Mouse (Mus musculus): ENCODE data around the gene Kcnk16. TPM values are rescaled to one million over a fixed set of nuclear protein-coding genes. Genes with fewer than 3 reads are reported as not detected.
"Not testable (repeated sequence)": the region's sequence is repeated elsewhere in the genome, so short reads cannot be mapped to it uniquely, and the experiment has no call there.

The Kcnk16 gene
- not detected in 2 replicates for polyA plus RNA-seq (2012; rRNA removed)

DNA sequence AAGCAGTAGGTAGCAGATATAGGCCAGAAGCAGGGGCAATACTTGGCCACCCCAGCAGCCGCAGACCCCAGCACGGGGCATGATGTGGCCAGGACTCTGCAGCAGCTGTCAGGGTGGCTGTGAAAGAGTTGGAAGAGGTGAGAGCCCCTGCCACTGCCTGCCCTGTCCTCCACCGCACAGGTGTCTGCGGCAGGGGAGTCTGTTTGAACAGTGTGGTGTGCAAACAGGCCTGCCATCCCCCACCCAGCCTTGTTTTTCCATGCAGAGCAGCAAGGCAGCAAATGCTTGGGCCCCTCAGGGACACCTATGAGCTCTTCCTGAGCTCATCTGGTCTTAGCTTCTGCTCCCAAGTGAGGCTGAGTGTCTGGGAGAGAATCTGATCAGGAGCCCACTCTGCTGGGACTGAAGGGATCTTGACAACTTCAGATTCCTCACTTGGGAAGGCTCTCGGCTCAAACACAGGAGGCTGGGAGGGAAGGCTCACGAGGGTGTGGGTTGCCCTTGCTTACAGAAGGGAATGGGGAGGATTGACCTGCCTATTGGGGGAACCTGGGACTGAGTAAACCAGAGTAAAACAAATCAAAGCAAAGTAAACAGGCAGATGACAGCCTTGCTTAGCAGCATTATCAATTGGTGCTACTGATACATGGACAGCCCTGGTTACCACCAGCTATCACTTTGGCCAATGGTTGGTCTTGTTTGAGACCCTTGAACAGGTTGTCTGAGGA lies at the start of gene Kcnk16:
Kcnk16 (minus strand) TSS at position 118 of the 728 bp plus-strand sequence.
- Histone ChIP-seq H3K4me1 (ENCODE audit: control insufficient read depth, insufficient read depth, low read length) (no peaks in the 10 kb centered on the region), H3K4me3 (replicated peaks; ENCODE audit: insufficient read depth, low read depth, low read length) (no peak within 1 kb of the TSS), H3K27me3 (ENCODE audit: control insufficient read depth, insufficient read depth, low read length) (no peaks in the 10 kb centered on the region), H3K27ac (ENCODE audit: insufficient read depth, low read length) (no peak within 1 kb of the TSS)
- TF ChIP-seq CTCF (IDR thresholded peaks at IDR 0.05; ENCODE audit: borderline replicate concordance, insufficient read depth, low read depth, low read length): no peak
- no peak for TF ChIP-seq POLR2A (IDR thresholded peaks at IDR 0.05; ENCODE audit: borderline replicate concordance, insufficient read depth, low read length)
- 65% methylated on average over 6 of the region's 6 CpGs for WGBS
- no peak for DNase-seq

DNA sequence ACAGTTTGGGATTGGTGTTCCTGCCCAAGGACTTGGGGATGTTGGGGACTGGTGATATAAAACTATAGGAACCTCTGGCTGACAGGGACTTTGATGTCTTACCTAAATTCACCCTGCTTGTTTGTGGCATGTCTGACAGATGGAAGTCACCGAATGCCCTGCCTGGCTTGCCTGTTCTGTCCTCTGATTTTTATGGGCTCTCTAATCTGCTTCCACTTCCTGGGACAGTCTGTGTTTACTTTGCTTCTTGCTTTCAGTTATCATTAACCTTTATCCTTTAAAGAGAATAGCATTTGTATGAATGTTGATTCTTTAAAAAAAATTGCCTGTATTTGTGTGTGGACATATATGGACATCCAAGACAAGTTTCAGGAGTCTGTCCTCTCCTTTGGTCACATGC lies 46.1 kb upstream of the Kcnk16 start:
- Histone ChIP-seq H3K27me3 (ENCODE audit: control insufficient read depth, insufficient read depth, low read length) (no peaks in the 10 kb centered on the region), H3K4me3 (replicated peaks; ENCODE audit: insufficient read depth, low read depth, low read length) (no peak overlapping the region), H3K4me1 (ENCODE audit: control insufficient read depth, insufficient read depth, low read length) (no peaks in the 10 kb centered on the region), H3K27ac (ENCODE audit: insufficient read depth, low read length) (no peak overlapping the region)
- WGBS: 78% methylated on average over 1 of the region's 1 CpGs
- DNase-seq: no peak
- no peak for TF ChIP-seq POLR2A (IDR thresholded peaks at IDR 0.05; ENCODE audit: borderline replicate concordance, insufficient read depth, low read length)
- TF ChIP-seq CTCF (IDR thresholded peaks at IDR 0.05; ENCODE audit: borderline replicate concordance, insufficient read depth, low read depth, low read length): no peak

DNA sequence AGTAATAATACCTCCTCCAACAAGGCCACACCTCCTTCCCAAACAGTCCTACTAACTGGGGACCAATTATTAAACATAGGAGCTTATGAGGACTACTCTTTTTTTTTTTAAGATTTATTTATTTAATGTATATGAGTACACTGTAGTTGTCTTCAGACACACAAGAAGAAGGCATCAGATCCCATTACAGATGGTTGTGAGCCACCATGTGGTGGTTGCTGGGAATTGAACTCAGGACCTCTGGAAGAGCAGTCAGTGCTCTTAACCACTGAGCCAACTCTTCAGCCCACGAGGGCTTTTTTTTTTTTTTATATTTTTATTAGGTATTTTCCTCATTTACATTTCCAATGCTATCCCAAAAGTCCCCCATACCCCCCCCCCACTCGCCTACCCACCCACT lies 36.1 kb upstream of the Kcnk16 start:
- DNase-seq; H3K27me3 ChIP-seq (ENCODE audit: control insufficient read depth, insufficient read depth, low read length); H3K4me1 ChIP-seq (ENCODE audit: control insufficient read depth, insufficient read depth, low read length); H3K27ac ChIP-seq (ENCODE audit: insufficient read depth, low read length); H3K4me3 ChIP-seq (replicated peaks; ENCODE audit: insufficient read depth, low read depth, low read length): not testable (repeated sequence)
- WGBS: 72% methylated on average over 2 of the region's 2 CpGs

DNA sequence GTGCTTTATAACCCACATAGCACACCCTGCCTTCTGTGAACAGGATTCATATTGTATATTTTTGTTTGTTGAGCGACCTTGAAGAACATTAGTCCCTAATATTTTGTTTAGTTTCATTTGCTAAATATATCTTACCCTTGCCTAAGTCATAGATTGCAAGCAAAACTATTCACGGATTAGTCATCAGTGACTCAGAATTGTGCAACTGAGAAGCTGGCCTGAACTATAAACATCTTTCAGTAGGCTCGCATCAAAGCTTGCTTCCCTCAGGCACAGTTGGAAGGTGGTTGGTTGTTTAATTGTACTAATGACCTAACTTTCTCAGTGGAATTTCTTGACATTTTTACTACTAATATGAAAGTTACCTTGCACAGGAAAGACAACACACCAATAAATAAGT lies 29.1 kb upstream of the Kcnk16 start:
- Histone ChIP-seq H3K4me3 (replicated peaks; ENCODE audit: insufficient read depth, low read depth, low read length) (no peak overlapping the region), H3K27me3 (ENCODE audit: control insufficient read depth, insufficient read depth, low read length) (no peaks in the 10 kb centered on the region), H3K27ac (ENCODE audit: insufficient read depth, low read length) (no peak overlapping the region), H3K4me1 (ENCODE audit: control insufficient read depth, insufficient read depth, low read length) (no peaks in the 10 kb centered on the region)
- 81% methylated on average over 3 of the region's 3 CpGs for WGBS
- DNase-seq: no peak
- TF ChIP-seq CTCF (IDR thresholded peaks at IDR 0.05; ENCODE audit: borderline replicate concordance, insufficient read depth, low read depth, low read length): no peak
- no peak for TF ChIP-seq POLR2A (IDR thresholded peaks at IDR 0.05; ENCODE audit: borderline replicate concordance, insufficient read depth, low read length)

DNA sequence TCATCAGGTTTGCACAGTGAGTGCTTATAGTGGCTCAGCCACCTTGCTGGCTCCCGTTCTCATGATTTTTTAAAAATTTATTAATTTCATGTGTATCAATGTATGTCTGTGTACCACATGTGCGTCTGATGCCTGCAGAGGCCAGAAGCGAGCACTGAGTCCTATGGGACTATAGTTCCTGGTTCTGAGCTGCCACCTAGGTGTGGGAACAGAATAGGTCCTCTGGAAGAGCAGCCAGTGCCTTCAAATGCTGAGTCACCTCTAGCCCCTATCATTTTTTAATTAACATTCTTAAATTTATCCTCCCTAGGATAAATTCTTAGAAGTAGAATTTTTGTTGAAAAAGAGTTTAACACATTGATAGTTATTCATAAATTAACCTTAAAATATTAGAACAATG lies 28.6 kb upstream of the Kcnk16 start:
- Histone ChIP-seq H3K4me3 (replicated peaks; ENCODE audit: insufficient read depth, low read depth, low read length) (no peak overlapping the region), H3K27ac (ENCODE audit: insufficient read depth, low read length) (no peak overlapping the region), H3K27me3 (ENCODE audit: control insufficient read depth, insufficient read depth, low read length) (no peaks in the 10 kb centered on the region), H3K4me1 (ENCODE audit: control insufficient read depth, insufficient read depth, low read length) (no peaks in the 10 kb centered on the region)
- WGBS: 68% methylated on average over 3 of the region's 3 CpGs
- DNase-seq: no peak
- TF ChIP-seq POLR2A (IDR thresholded peaks at IDR 0.05; ENCODE audit: borderline replicate concordance, insufficient read depth, low read length): no peak
- TF ChIP-seq CTCF (IDR thresholded peaks at IDR 0.05; ENCODE audit: borderline replicate concordance, insufficient read depth, low read depth, low read length): no peak

DNA sequence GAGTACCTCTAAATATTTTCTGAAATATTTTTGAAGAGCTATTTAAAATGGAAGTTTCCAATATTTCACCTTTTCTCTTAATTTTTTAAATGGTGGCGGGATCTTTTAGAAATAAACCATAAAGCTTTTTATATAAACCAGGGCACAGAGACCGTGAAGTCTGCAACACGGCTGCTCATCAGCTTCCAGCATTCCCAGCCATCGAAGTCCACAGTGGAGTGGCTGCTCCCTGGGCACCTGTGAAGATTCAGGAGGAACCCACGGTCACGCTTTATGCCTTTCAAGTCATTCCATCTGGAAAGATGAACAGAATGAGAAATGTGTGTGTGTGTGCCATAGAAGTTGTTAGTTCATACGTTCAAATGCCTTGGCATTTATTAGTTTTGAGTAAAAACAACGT lies 25.9 kb upstream of the Kcnk16 start:
- H3K27ac ChIP-seq (ENCODE audit: insufficient read depth, low read length): no peak overlapping the region
- TF ChIP-seq POLR2A (IDR thresholded peaks at IDR 0.05; ENCODE audit: borderline replicate concordance, insufficient read depth, low read length) (no peak), CTCF (IDR thresholded peaks at IDR 0.05; ENCODE audit: borderline replicate concordance, insufficient read depth, low read depth, low read length) (no peak)
- no peak for DNase-seq
- no peaks in the 10 kb centered on the region for H3K27me3 ChIP-seq (ENCODE audit: control insufficient read depth, insufficient read depth, low read length)
- peak overlapping the region; percentile 72 for H3K4me3 ChIP-seq (replicated peaks; ENCODE audit: insufficient read depth, low read depth, low read length)
- no peaks in the 10 kb centered on the region for H3K4me1 ChIP-seq (ENCODE audit: control insufficient read depth, insufficient read depth, low read length)
- WGBS: 17% methylated on average over 8 of the region's 8 CpGs

GRCm38 (mm10) chr14:20294117-20294892 lies 25.3 kb upstream of the Kcnk16 start, which contains the start of gene Nudt13:
Nudt13 (plus strand) TSS chr14:20294697.
- no peaks in the 10 kb centered on the region for H3K27me3 ChIP-seq (ENCODE audit: control insufficient read depth, insufficient read depth, low read length)
- DNase-seq: peak; percentile 84 to 93
- no peak for TF ChIP-seq CTCF (IDR thresholded peaks at IDR 0.05; ENCODE audit: borderline replicate concordance, insufficient read depth, low read depth, low read length)
- TF ChIP-seq POLR2A (IDR thresholded peaks at IDR 0.05; ENCODE audit: borderline replicate concordance, insufficient read depth, low read length): peak; percentile 49; the same call in 1 of the 2 replicates
- peak within 1 kb of the TSS; percentile 72 for H3K4me3 ChIP-seq (replicated peaks; ENCODE audit: insufficient read depth, low read depth, low read length)
- H3K27ac ChIP-seq (ENCODE audit: insufficient read depth, low read length): no peak within 1 kb of the TSS
- whole genome bisulfite sequencing: 22% methylated on average over 14 of the region's 14 CpGs
- H3K4me1 ChIP-seq (ENCODE audit: control insufficient read depth, insufficient read depth, low read length): no peaks in the 10 kb centered on the region

DNA sequence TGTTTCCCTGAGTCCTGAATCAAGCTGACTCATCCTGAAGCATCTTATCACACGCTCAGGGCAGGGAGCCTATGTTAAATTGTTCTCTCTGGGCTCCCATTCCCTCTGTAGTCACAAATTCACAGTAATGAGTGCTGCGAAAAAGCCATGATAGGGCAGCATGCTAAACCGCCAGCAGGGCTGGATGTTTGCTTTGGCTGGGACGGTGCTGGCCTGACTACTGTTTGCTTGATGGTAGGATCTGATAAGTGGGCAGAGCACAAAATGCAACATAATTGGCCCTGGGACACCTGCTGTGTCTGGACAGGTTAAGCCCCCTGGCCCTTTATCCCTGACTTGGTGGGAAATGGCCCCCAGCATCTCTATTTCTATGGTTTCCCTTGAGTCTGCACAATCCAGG lies 22.4 kb upstream of the Kcnk16 start:
- H3K27me3 ChIP-seq (ENCODE audit: control insufficient read depth, insufficient read depth, low read length): no peaks in the 10 kb centered on the region
- H3K4me3 ChIP-seq (replicated peaks; ENCODE audit: insufficient read depth, low read depth, low read length): no peak overlapping the region
- H3K4me1 ChIP-seq (ENCODE audit: control insufficient read depth, insufficient read depth, low read length): no peaks in the 10 kb centered on the region
- WGBS: 70% methylated on average over 4 of the region's 4 CpGs
- no peak overlapping the region for H3K27ac ChIP-seq (ENCODE audit: insufficient read depth, low read length)
- no peak for DNase-seq
- TF ChIP-seq POLR2A (IDR thresholded peaks at IDR 0.05; ENCODE audit: borderline replicate concordance, insufficient read depth, low read length) (no peak), CTCF (IDR thresholded peaks at IDR 0.05; ENCODE audit: borderline replicate concordance, insufficient read depth, low read depth, low read length) (no peak)

Data from cerebellum, adult 2 months (tissue).